26 mouse cellular contexts compared by ENCODE assay signal in genomic region chr15:99585741-99586140, GRCm38 (mm10). TPM values are rescaled to one million over a fixed set of nuclear protein-coding genes. Genes with fewer than 3 reads are reported as not detected.
DNase-seq lines count a peak whose midpoint lies in the region; ATAC-seq lines count a peak whose summit lies in the region.
"Had no signal": no experiment of that assay in that cellular context is flagged by ENCODE, and none has a peak within 500 bp of the region (broad histone marks: within the 10 kb centered on the region; RNA-seq: fewer than 3 reads in every experiment).

No protein-coding gene starts in this region.

- no peak overlapping the region for H3K27ac ChIP-seq in hindbrain, embryonic 12.5 days
- H3K27ac ChIP-seq: heart, embryonic 13.5 days had no signal

- H3K4me1 ChIP-seq in hindbrain, embryonic 12.5 days = peaks cover 21% of the 10 kb centered on the region

- no peak overlapping the region for H3K4me3 ChIP-seq in hindbrain, embryonic 12.5 days

- H3K9ac ChIP-seq in hindbrain, embryonic 12.5 days = no peak overlapping the region
- H3K9ac ChIP-seq: heart, embryonic 13.5 days had no signal

- H3K27me3 ChIP-seq in hindbrain, embryonic 12.5 days = peaks cover 97% of the 10 kb centered on the region
- H3K27me3 ChIP-seq: Patski had no signal

- no peak overlapping the region for H3K4me2 ChIP-seq in hindbrain, embryonic 12.5 days (replicated peaks)

- 71% methylated on average over 6 of the region's 6 CpGs for WGBS in hindbrain, embryonic 12.5 days

- no peaks in the 10 kb centered on the region for H3K9me3 ChIP-seq in hindbrain, embryonic 12.5 days (replicated peaks)
- H3K9me3 ChIP-seq: heart, embryonic 13.5 days had no signal

- no peak for ATAC-seq in hindbrain, embryonic 12.5 days (ENCODE audit: low FRiP score)
- ATAC-seq: activated CD4-positive, CD25-positive, alpha-beta regulatory T cell, adult 4 months; forebrain, embryonic 14.5 days; hindbrain, embryonic 16.5 days; inflammation-experienced regulatory T-cells, adult 6 months; intestine, postnatal 0 days had no signal

- DNase-seq in 3134 (ENCODE audit: extremely low read depth, insufficient read length, low spot score) = peak; percentile 82
- DNase-seq in 3T3-L1 (ENCODE audit: low read depth, low spot score) = peak; percentile 76
- DNase-seq in Muller cell, postnatal 12 days (ENCODE audit: inconsistent ontology term) = peak; percentile 44
- DNase-seq in adrenal gland, postnatal 36 days = peak; percentile 54 to 62
- DNase-seq in left cerebral cortex, adult 18-20 months (ENCODE audit: low spot score in 2 of 2) = no peak
- no peak for DNase-seq in lung, adult 18-20 months
- DNase-seq: cerebellum, adult 18-20 months; cerebellum, adult 9-11 months; cerebellum, postnatal 36 days; gastrocnemius, postnatal 36 days; heart, adult 11 months; heart, postnatal 36 days; kidney, adult 9 months had no signal

- no peaks in the 10 kb centered on the region for H3K36me3 ChIP-seq in hindbrain, embryonic 12.5 days
- H3K36me3 ChIP-seq: G1E; heart, embryonic 13.5 days had no signal

RNA-seq across cellular contexts. Expression of gene Aqp5, which starts 4.8 kb away (rescaled TPM):
- 1 to 10 TPM; 1.5 to 3.1 TPM for total RNA-seq in adrenal gland, postnatal 36 days (2021)
- 2.4 and 2.7 TPM in 2 replicates for polyA plus RNA-seq in hindbrain, embryonic 12.5 days (2016; fragmentation: Nextera tagmentation; extraction: Ambion mirVana)
- under 1 TPM in 1 of 2 experiments, not detected in 1; 0.30 TPM for total RNA-seq in left cerebral cortex, adult 18-20 months (2021)
- total RNA-seq: gastrocnemius, adult 8-10 months; gastrocnemius, postnatal 36 days; heart, postnatal 36 days had no signal
- polyA plus RNA-seq: activated CD4-positive, CD25-positive, alpha-beta regulatory T cell, adult 4 months; G1E; inflammation-experienced regulatory T-cells, adult 6 months; intestine, postnatal 0 days had no signal

RNA-seq across cellular contexts. Expression of gene Aqp2, which starts 6.9 kb away (rescaled TPM):
- 1 to 10 TPM in 1 of 2 experiments, under 1 TPM in 1; 0.82 to 5.0 TPM for total RNA-seq in adrenal gland, postnatal 36 days (2021)
- polyA plus RNA-seq in hindbrain, embryonic 12.5 days (2016; fragmentation: Nextera tagmentation; extraction: Ambion mirVana) = not detected in 2 replicates
- not detected for total RNA-seq in left cerebral cortex, adult 18-20 months (2021)
- total RNA-seq: gastrocnemius, adult 8-10 months; gastrocnemius, postnatal 36 days; heart, postnatal 36 days had no signal
- polyA plus RNA-seq: activated CD4-positive, CD25-positive, alpha-beta regulatory T cell, adult 4 months; forebrain, embryonic 14.5 days; G1E; heart, embryonic 13.5 days; heart, postnatal 0 days; hindbrain, embryonic 11.5 days; hindbrain, embryonic 16.5 days; inflammation-experienced regulatory T-cells, adult 6 months; intestine, postnatal 0 days; Patski had no signal

RNA-seq across cellular contexts. Expression of gene Aqp6, which starts 15.5 kb away (rescaled TPM):
- not detected for total RNA-seq in adrenal gland, postnatal 36 days (2021)
- 1.3 and 2.8 TPM in 2 replicates for polyA plus RNA-seq in hindbrain, embryonic 12.5 days (2016; fragmentation: Nextera tagmentation; extraction: Ambion mirVana)
- total RNA-seq in left cerebral cortex, adult 18-20 months (2021) = under 1 TPM; 0.35 to 0.61 TPM
- total RNA-seq: G1E; gastrocnemius, adult 8-10 months; gastrocnemius, postnatal 36 days; heart, postnatal 36 days had no signal
- polyA plus RNA-seq: activated CD4-positive, CD25-positive, alpha-beta regulatory T cell, adult 4 months; embryonic facial prominence, embryonic 14.5 days; G1E; heart, embryonic 13.5 days; heart, postnatal 0 days; inflammation-experienced regulatory T-cells, adult 6 months; intestine, postnatal 0 days; Patski had no signal

RNA-seq across cellular contexts. Expression of gene Faim2, which starts 57.8 kb away (rescaled TPM):
- 10 to 100 TPM; 17.8 to 23.5 TPM for total RNA-seq in adrenal gland, postnatal 36 days (2021)
- polyA plus RNA-seq in hindbrain, embryonic 12.5 days (2016; fragmentation: Nextera tagmentation; extraction: Ambion mirVana) = 2.9 and 5.5 TPM in 2 replicates
- total RNA-seq in left cerebral cortex, adult 18-20 months (2021) = 100 to 1,000 TPM; 451 to 453 TPM
- polyA plus RNA-seq: G1E; heart, postnatal 0 days had no signal

Comparison
In these comparisons a context has a peak if more than half of its experiments do, and no peak if none do; other contexts are left out.
1. DNase-seq: peak in 3134 (single experiment), 3T3-L1 (single experiment), Muller cell, postnatal 12 days (single experiment) and adrenal gland, postnatal 36 days (2 of 2); none in left cerebral cortex, adult 18-20 months (0 of 2) and lung, adult 18-20 months (0 of 2).